Mouse (Mus musculus): ENCODE data around the gene Gm28171.
"Not testable (repeated sequence)": the region's sequence is repeated elsewhere in the genome, so short reads cannot be mapped to it uniquely, and the experiment has no call there.

The Gm28171 gene

DNA sequence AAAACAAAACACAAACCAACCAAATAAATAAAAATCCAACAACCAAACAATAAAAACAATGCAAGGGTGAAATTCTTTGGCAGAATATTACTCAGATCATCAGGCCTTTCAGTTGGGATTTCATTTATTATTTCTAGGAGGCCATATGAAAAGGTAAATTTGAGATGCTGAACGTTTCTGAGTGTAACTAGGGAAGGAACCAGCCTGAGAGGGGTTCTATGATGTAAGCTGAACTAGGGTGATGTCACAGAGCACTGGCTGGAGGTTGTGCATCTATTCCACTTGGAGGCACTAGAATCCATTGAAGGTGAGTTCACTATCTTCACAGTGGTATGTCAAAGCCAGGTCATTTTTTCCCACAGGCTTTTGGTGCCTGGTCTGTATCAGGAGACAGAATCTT lies at the start of gene Gm28171:
Gm28171 (plus strand) TSS at position 301 of the 400 bp plus-strand sequence.
- not testable (repeated sequence) for DNase-seq (ENCODE audit: low spot score)
